Mouse (Mus musculus) liver, postnatal 0 days (tissue): ENCODE measurements around the gene Zc3hav1.

ENCODE experiments used
- CTCF ChIP-seq: sonication (generic); IDR thresholded peaks from 2 replicates; pipeline ENCODE4 v1.5.1; 2016; ENCODE audit warnings: antibody characterized with exemption, low read depth
- EP300 ChIP-seq: IDR thresholded peaks from 2 replicates; pipeline ENCODE4 v1.6.1; 2016; ENCODE audit warnings: antibody characterized with exemption, low read depth, mild to moderate bottlenecking

- TF ChIP-seq CTCF (no peak), EP300 (no peak)
Measured at GRCm38 (mm10) chr6:38355862-38356261, 1.5 kb upstream of the Zc3hav1 start.
